Mouse (Mus musculus) megakaryocyte, embryonic 14.5 days (primary cell): ENCODE data around the gene Sucla2.

ENCODE experiments used
- FLI1 ChIP-seq: IDR thresholded peaks from 2 replicates; pipeline ENCODE4 v1.6.1; 2012; ENCODE audit warnings: low read length, inconsistent platforms, mixed read lengths
- GATA1 ChIP-seq: IDR thresholded peaks from 3 replicates; pipeline ENCODE4 v1.6.1; 2012; ENCODE audit warnings: mixed read lengths, low read length, inconsistent platforms, borderline replicate concordance

DNA sequence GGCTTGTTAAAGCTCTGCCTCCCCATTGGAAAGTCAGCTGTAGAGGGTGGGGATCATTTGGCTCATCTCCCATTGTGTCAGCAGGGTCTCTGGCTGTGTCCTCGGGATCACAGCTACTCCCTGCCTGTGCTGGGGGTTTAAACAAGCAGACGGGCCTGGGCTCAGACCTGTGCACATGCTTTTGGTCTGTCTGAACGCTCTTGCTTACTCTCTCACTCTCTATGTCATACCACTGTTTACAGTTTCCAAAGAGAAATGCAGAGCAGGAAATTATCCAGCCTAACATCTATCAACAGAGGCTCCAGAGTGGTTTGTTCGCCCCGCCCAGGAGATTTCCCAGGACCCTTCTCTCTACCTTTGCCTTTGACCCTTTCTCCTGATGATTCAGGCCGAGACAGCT lies 23.4 kb upstream of the Sucla2 start:
- TF ChIP-seq GATA1, result no peak
- TF ChIP-seq FLI1, result no peak
